Mouse (Mus musculus) CD4-positive, CD25-positive, alpha-beta regulatory T cell, adult 2 months (primary cell): Measurements from ENCODE around the gene Actc1.

Source experiments
- DNase-seq: peaks from one replicate; pipeline ENCODE4 v3.0.0-alpha.2; 2012; ENCODE audit warnings: low read depth, low spot score

Gene Actc1

GRCm38 (mm10) chr2:114050150-114050549 is 3.2 kb downstream of the Actc1 start:
- DNase-seq, result no peak

DNA sequence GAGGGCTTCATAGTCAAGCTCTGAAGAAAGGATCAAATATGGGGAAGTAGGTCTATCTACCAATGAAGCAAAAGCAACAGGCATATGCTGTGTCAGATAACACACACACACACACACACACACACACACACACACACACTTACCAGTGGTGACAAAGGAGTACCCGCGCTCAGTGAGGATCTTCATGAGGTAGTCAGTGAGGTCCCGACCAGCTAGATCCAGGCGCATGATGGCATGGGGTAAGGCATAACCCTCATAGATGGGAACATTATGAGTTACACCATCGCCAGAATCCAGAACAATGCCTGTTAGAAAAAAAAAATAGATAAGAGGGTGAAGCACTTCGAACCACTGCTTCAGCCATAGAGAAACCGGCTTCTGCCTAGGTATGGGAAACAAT is 4.0 kb downstream of the Actc1 start:
- DNase-seq, result no peak

DNA sequence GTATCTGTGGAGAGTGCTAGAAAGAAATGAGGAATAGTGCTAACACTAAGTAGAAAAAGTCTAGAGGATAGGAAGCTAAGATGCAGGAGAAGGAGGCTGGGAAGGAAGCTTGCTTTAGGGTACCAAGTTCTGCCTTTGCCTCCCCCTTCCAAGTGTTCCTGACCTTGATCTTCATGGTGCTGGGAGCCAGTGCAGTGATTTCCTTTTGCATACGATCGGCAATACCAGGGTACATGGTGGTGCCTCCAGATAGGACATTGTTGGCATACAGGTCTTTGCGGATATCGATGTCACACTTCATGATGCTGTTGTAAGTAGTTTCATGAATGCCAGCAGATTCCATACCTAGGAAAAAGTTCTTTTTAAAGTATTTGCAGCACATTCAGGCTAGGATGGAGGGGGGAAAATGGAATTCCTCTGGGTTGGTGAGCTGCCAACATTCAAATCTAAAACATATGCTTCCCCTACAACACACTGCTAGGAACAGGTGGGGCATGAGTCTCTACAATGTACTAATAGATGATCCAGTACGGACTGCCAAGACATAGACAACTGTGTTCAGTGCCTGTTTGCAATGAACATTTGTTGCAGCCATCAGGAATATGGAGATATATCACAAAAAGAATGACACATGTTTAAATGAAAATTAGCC is 5.3 kb downstream of the Actc1 start:
- no peak for DNase-seq

GRCm38 (mm10) chr2:114046151-114046664 is 7.1 kb downstream of the Actc1 start:
- DNase-seq, result no peak

DNA sequence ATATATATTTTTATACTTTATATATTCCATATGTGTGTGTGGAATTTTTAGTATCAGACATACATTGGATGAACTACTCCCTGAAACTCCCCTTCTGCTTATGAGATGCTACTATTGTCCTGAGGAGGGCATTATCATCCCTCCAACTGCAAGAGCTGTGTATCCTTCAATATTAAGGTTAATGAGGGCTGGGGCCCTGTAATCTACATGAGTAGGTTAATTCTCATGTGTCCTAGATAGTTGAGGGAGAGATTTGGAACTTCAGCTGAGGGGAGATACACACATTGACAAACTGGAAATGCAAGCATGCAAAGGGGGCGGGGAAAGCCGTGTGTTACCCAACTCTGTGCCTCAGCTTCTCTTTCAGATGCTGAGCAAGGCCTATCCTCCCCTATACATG is 15.4 kb downstream of the Actc1 start:
- no peak for DNase-seq

GRCm38 (mm10) chr2:114032259-114032658 is 21.1 kb downstream of the Actc1 start:
- DNase-seq, result peak; percentile 10

DNA sequence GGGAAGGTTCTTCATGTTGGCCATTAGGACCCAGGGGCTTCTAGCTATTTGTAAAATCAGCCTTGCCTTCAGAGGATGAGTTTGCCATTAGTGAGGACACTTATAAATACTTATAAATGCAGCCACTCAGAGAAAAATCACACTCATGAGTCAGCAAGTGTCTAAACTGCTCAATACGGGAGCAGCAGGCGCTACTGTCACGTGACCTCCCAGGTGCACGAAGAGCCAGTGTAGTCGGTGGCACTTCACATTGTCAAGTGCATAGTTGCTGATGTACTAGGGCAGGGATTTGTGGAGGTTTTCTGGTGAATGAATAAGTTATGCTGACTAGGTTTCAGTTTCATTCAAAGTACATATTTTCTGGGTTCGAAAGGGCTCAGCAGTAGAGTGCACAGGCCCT is 30.0 kb downstream of the Actc1 start:
- DNase-seq, result no peak

DNA sequence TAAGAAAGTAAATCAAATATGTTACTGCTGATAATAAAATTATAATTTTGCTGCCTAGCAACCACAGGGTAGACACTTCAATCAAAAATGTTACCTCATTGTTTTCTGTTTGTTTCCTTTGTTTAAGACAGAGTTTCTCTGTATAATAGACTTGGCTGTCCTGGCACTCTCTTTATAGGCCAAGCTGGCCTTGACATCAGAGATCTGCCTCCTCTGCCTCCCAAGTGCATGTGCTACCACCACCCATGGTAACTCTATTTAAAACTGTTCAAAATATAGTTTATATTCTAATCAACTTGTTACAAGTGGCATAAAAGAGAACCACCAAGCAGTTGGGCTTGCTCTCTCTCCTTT is 33.2 kb downstream of the Actc1 start:
- DNase-seq, result no peak

DNA sequence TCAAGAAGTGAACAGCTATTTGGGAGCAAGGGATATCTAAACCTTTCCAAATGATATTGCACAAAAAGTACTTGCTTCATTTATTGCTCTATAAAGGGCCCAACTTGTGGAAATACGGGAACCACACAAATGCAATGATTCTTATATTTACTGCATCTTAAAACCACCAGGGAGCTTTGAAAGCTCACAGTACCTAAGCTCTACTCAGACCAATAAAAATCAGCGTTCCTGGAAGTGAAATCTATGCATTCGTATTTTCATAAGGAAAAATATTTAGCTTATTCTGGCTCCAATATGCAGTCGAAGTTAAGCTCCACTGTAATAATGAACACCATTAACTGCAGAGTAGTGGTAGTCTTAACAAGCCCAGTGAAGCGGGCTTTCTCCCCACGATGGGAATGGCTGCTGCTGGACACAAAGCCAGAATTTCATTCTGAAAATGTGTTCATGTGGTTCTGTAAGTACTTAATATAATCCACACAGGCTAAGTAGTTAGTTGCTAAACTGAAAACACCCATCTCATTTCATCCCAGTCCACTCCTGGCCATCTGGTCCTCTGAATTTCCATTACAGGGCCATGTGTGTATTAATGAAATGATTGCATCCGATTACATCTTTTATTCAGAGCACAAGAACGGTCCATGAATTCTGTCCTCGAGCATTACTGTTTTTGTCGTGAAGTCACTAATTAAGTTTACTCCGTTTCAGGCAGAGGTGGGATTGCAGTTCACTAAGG is 33.7 kb downstream of the Actc1 start:
- DNase-seq, result no peak

DNA sequence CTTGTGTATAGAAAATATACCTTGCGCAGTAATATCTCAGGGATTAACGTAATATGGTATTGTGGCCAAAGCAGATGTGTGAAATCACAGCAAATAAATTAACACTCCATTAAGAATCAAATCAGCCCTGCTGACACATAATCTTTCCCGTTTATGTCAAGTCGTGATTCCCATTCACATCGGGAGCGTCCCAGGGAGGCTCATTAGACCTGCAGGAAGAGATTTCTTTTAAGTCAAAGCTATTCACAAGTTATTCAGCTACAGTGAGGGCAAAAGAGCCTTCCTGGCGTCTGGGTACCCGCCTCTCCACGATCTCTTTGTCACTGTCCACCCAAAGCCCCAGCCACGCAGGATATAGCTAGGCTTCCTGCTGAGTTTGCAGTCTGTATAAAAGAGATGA is 35.2 kb downstream of the Actc1 start:
- DNase-seq, result no peak

DNA sequence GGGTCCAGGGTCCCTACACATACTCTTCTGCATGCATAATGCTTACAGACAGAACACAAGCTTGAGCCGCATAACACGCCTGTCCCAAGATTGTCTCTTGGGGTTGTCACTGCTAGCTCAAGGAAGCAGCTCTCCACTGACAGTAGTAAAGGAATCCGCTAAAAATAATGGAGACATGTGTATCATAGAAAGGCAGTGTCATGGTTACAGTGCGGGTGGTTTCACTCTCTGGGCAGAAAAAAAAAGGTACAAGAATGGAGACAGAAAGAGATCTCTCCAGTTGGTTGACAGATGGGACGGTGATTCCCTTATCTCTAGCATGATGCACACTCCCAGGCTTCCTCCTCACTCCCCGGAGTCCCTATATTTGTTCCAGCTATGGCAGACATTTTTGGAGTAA is 38.5 kb downstream of the Actc1 start:
- DNase-seq, result no peak

- no peak for DNase-seq
Measured at GRCm38 (mm10) chr2:114013846-114014245, 39.5 kb downstream of the Actc1 start.

DNA sequence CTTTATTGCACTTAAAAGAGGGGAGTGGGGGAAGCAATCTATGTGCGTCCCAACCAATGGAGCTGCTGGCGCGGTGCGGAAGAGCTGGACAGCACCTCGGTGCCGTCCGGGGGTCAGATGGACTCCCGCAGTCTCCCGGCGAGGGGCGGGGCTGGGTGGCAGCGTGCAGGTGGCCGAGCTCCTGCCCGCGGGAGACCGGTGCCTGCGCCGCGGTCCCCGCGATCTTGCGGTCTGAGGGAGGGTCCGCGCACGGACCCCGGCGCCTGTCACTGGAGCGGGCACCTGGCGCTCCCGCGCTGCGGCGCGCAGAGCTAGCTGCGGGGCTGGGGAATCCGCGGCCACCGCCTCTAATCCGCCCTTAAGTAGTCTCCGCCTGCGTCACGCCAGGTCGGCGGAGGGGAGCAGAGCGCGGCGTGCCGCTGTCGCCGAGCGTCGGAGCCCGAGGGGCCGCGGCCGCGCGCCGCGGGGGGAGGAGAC is 40.0 kb downstream of the Actc1 start, which contains the start of gene Gjd2:
TSS of gene Gjd2 (minus strand) at position 325 of the 477 bp plus-strand sequence.
- no peak for DNase-seq

DNA sequence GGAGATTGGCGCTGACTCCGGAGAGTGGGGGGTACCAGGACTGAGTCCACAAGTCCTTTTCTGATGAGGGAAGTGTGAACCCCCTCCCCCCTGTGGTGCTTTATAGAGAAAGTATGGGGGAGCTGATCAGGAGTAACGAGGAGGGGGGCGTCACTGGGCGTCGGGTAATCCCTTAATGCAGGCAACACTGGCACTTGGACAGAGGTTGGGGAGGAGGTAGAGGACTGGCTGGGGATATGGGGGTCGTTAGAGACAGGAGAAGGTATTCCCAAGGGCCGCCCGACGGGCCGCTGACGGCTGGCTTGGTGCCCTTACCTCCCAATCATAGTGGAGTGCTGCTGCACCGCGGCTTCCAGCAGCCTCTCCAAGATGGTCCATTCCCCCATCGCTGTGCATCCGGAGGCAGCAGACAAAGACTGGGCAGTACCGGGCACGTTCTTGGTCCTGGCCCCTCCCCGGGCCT is 40.6 kb downstream of the Actc1 start:
- DNase-seq, result no peak

DNA sequence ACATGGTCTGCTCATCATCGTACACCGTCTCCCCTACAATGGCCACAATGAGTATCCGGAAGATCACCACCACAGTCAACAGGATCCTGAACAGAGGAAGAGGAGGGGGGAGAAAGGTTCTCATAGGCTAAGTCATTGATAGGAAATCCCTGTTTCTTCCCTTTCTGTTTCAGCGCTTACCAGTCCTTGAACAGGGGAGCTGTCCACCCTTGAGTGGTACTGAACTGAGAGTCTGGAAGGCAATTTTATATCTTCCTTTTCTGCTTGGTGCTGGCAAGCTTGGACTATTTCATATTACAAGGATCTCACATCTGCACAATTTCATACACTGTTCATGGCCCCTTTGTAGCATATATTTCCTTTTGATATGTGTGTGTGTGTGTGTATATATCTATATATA is 41.5 kb downstream of the Actc1 start:
- peak; percentile 10 for DNase-seq

- no peak for DNase-seq
Measured at GRCm38 (mm10) chr2:114008321-114008720, 45.0 kb downstream of the Actc1 start.

GRCm38 (mm10) chr2:113997484-113997883 is 55.9 kb downstream of the Actc1 start:
- DNase-seq, result no peak
